Mouse (Mus musculus) stomach, embryonic 15.5 days (tissue): Measurements from ENCODE around the gene Ddx55. TPM values are rescaled to one million over a fixed set of nuclear protein-coding genes. Genes with fewer than 3 reads are reported as not detected.
"Not testable (repeated sequence)": the region's sequence is repeated elsewhere in the genome, so short reads cannot be mapped to it uniquely, and the experiment has no call there.

ENCODE experiments used
- ATAC-seq: fragments of 200-750 bp; cut with Nextera tagmentation; 2 replicates; pipeline ENCODE4 v1.8.0; 2017; ENCODE audit warnings: low read depth, moderate number of reproducible peaks, moderate TSS enrichment; ENCODE audit not compliant: insufficient read depth, low FRiP score
- H3K27ac ChIP-seq: fragments of 300-500 bp; sonication (generic); 2 replicates; pipeline ENCODE4 v1.5.1; 2015; ENCODE audit warnings: mild to moderate bottlenecking, inconsistent platforms
- H3K27me3 ChIP-seq: fragments of 300-500 bp; sonication (generic); replicated peaks from 2 replicates; pipeline ENCODE4 v1.6.1; 2015; ENCODE audit warnings: inconsistent platforms
- H3K36me3 ChIP-seq: fragments of 300-500 bp; sonication (generic); 2 replicates; pipeline ENCODE4 v1.6.1; 2015; ENCODE audit warnings: inconsistent platforms
- H3K4me1 ChIP-seq: fragments of 300-500 bp; sonication (generic); 2 replicates; pipeline ENCODE4 v1.6.1; 2015; ENCODE audit warnings: inconsistent platforms
- H3K4me2 ChIP-seq: fragments of 300-500 bp; sonication (generic); 2 replicates; pipeline ENCODE4 v1.6.1; 2015; ENCODE audit warnings: mild to moderate bottlenecking, inconsistent platforms
- H3K4me3 ChIP-seq: fragments of 300-500 bp; sonication (generic); replicated peaks from 2 replicates; pipeline ENCODE4 v1.5.1; 2015; ENCODE audit warnings: inconsistent platforms
- H3K9ac ChIP-seq: fragments of 300-500 bp; sonication (generic); 2 replicates; pipeline ENCODE4 v1.6.1; 2015; ENCODE audit warnings: inconsistent platforms
- H3K9me3 ChIP-seq: fragments of 300-500 bp; sonication (generic); 2 replicates; pipeline ENCODE4 v1.6.1; 2016; ENCODE audit warnings: inconsistent platforms
- WGBS: fragments of 180-500 bp; shearing (Covaris S2); methylation state at CpG from one replicate; pipeline ENCODE4 v1.1.7; 2015; 5-methylcytosine and 5-hydroxymethylcytosine counted together
- polyA plus RNA-seq: library from polyadenylated mRNA; unstranded; fragments of >200 nt; fragmentation: Nextera tagmentation; extraction: Ambion mirVana; gene quantifications from 2 replicates; pipeline ENCODE4 v1.2.1, GENCODE M21; 2015

Gene Ddx55
- polyA plus RNA-seq, 1 experiment from 2014 or later: 14.1 TPM

GRCm38 (mm10) chr5:124578633-124579317, 26.1 kb downstream of the Ddx55 start, which contains the start of the genes Eif2b1 and Gtf2h3:
Gene Eif2b1 (minus strand): TSS chr5:124579131.
Gene Gtf2h3 (plus strand): TSS chr5:124579140.
- WGBS: 1% methylated on average over 51 of the region's 51 CpGs
- ATAC-seq: peak; percentile 92
- Histone ChIP-seq H3K4me1 (peaks cover 14% of the 10 kb centered on the region), H3K27ac (0 out of 2 replicates have a peak within 1 kb of the TSS, but pooled peaks have one; percentile 21), H3K9me3 (no peaks in the 10 kb centered on the region), H3K9ac (peak within 1 kb of the TSS; percentile 76), H3K4me2 (peak within 1 kb of the TSS; percentile 69), H3K4me3 (peak within 1 kb of the TSS; percentile 87), H3K27me3 (no peaks in the 10 kb centered on the region), H3K36me3 (peaks cover 29% of the 10 kb centered on the region; the same call in 1 of the 2 replicates)

DNA sequence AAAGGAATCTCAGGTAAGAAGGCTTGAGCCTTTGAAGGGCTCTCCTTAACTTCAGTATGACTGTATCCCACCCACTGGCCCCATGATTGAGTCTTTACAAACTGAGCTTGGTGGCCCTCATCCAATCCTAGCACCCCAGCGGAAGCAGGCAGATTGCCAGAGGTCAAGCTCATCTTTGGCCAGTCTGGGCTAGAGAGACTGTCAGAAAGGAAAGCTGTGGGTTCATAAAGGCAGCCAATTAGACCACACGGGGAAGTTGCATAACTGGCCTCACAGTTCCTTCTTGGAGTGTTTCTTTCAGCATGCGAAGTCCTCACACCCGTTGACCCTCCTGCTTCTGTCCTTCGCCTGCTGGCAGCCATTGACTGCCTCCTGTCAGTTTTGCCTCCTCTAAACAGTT, 29.9 kb downstream of the Ddx55 start:
- no peak overlapping the region for H3K9ac ChIP-seq
- H3K4me3 ChIP-seq: no peak overlapping the region
- ATAC-seq: no peak
- 79% methylated on average over 5 of the region's 5 CpGs for WGBS
- no peaks in the 10 kb centered on the region for H3K27me3 ChIP-seq
- no peak overlapping the region for H3K4me2 ChIP-seq
- peaks cover 14% of the 10 kb centered on the region for H3K4me1 ChIP-seq
- H3K9me3 ChIP-seq: no peaks in the 10 kb centered on the region
- H3K36me3 ChIP-seq: peaks cover 25% of the 10 kb centered on the region
- H3K27ac ChIP-seq: no peak overlapping the region

GRCm38 (mm10) chr5:124592768-124593167, 40.1 kb downstream of the Ddx55 start:
- no peak overlapping the region for H3K4me2 ChIP-seq
- no peaks in the 10 kb centered on the region for H3K4me1 ChIP-seq
- WGBS: 93% methylated on average over 3 of the region's 3 CpGs
- no peak overlapping the region for H3K4me3 ChIP-seq
- H3K9ac ChIP-seq: no peak overlapping the region
- no peaks in the 10 kb centered on the region for H3K9me3 ChIP-seq
- ATAC-seq: no peak
- H3K27ac ChIP-seq: no peak overlapping the region
- H3K27me3 ChIP-seq: no peaks in the 10 kb centered on the region
- peaks cover 42% of the 10 kb centered on the region for H3K36me3 ChIP-seq

DNA sequence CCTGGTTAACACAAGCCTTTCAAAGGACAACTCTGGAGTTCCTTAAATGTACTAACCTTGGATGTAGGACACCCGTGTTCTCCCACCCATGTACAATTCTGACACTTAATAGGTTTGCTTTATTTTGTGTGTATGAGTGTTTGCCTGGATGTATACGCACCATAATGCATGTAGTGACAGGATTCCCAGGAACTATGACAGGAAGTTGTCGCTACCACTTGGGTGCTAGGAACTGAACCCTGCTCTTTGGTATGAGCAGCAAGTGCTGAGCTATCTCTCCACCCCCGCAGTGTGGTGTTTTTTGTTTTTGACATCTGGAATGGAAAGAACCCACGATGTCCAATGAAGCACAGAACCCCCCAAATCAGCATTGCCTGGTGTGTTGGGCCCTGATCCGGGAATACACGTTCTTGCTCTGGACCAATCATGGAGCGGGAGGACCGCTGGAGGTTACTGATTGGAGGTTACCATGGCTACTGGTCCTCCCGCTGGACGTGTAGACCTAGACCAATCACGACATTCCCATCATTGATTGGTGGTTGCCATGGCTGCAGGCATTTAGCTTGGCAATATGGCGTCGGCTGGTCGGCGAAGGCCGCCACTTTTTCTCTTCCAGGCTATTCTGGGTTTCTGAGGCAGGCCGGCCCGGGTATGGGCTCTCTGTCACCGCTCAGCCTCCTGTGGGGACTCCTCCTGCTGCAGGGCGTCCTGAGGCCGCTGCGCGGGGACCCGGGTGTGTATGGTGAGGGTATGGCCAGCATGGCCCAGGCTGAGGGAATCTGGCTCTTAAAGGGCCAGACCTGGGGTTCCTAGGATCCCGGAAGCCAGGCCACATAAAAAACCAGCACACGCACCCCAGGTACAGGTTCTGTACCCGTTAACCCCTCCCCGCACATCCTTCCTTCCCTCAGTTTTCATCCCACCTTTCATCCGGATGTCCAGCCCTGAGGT, 45.8 kb downstream of the Ddx55 start:
- no peaks in the 10 kb centered on the region for H3K27me3 ChIP-seq
- H3K4me1 ChIP-seq: peaks cover 8% of the 10 kb centered on the region; the same call in 1 of the 2 replicates
- peak overlapping the region; percentile 67 for H3K4me3 ChIP-seq
- WGBS: 8% methylated on average over 30 of the region's 30 CpGs
- no peaks in the 10 kb centered on the region for H3K9me3 ChIP-seq
- peak overlapping the region; percentile 93 for H3K4me2 ChIP-seq
- ATAC-seq: peak; percentile 99
- H3K27ac ChIP-seq: no peak overlapping the region
- H3K36me3 ChIP-seq: peaks cover 23% of the 10 kb centered on the region; the same call in 1 of the 2 replicates
- peak overlapping the region; percentile 49; the same call in 1 of the 2 replicates for H3K9ac ChIP-seq

DNA sequence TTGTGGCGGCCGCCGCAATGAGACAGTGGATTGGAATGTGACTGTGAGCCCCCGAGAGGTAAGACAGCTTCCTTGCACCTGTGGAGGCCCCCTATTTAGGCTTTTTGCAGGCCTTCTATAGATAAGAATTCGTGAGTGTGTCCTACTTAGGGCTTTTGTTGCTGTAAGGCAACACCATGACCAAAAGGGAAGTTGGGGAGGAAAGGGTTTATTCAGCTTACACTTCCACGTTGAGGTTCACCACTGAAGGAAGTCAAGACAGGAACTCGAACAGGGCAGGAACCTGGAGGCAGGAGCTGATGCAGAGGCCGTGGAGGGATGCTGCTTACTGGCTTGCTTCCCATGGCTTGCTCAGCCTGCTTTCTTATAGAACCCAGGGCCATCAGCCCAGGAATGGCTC, 47.1 kb downstream of the Ddx55 start:
- H3K27ac ChIP-seq, H3K9ac ChIP-seq, H3K27me3 ChIP-seq, ATAC-seq, H3K4me3 ChIP-seq, H3K9me3 ChIP-seq, H3K4me1 ChIP-seq: not testable (repeated sequence)
- WGBS: 60% methylated on average over 8 of the region's 8 CpGs
- Histone ChIP-seq H3K36me3 (peaks cover 17% of the 10 kb centered on the region; the same call in 1 of the 2 replicates), H3K4me2 (peak overlapping the region; percentile 93; the same call in 1 of the 2 replicates)

GRCm38 (mm10) chr5:124602349-124602748, 49.7 kb downstream of the Ddx55 start:
- Histone ChIP-seq H3K4me1 (peaks cover 8% of the 10 kb centered on the region; the same call in 1 of the 2 replicates), H3K27ac (no peak overlapping the region), H3K27me3 (no peaks in the 10 kb centered on the region), H3K9me3 (no peaks in the 10 kb centered on the region), H3K9ac (no peak overlapping the region), H3K4me2 (no peak overlapping the region), H3K36me3 (no peaks in the 10 kb centered on the region), H3K4me3 (no peak overlapping the region)
- no peak for ATAC-seq
- 72% methylated on average over 5 of the region's 5 CpGs for WGBS

DNA sequence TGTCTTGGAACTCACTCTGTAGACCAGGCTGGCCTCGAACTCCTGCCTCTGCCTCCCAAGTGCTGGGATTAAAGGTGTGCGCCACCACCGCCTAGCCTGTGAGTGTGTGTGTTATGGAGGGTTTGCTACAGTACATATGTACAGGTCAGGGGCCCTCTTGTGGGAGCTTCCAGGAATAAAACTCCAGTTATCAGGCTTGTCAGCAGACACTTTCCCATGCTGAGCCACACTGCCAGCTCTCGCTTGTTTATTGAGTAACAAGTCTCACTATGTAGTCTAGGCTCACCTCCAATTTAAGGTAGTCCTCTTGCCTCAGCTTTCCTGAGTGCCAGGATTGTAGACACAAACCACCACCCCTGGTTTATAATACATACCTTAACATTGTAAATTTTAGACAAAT, 51.6 kb downstream of the Ddx55 start:
- Histone ChIP-seq H3K4me1 (peaks cover 3% of the 10 kb centered on the region; the same call in 1 of the 2 replicates), H3K27ac (no peak overlapping the region), H3K9ac (no peak overlapping the region), H3K4me2 (no peak overlapping the region), H3K36me3 (no peaks in the 10 kb centered on the region), H3K4me3 (no peak overlapping the region), H3K27me3 (no peaks in the 10 kb centered on the region), H3K9me3 (no peaks in the 10 kb centered on the region)
- 80% methylated on average over 4 of the region's 4 CpGs for WGBS
- no peak for ATAC-seq

- ATAC-seq: no peak
- no peaks in the 10 kb centered on the region for H3K9me3 ChIP-seq
- H3K36me3 ChIP-seq: no peaks in the 10 kb centered on the region
- 75% methylated on average over 17 of the region's 17 CpGs for WGBS
- H3K4me1 ChIP-seq: no peaks in the 10 kb centered on the region
- H3K27me3 ChIP-seq: no peaks in the 10 kb centered on the region
- no peak overlapping the region for H3K9ac ChIP-seq
- H3K4me2 ChIP-seq: no peak overlapping the region
- H3K27ac ChIP-seq: no peak overlapping the region
- H3K4me3 ChIP-seq: no peak overlapping the region
Observed at GRCm38 (mm10) chr5:124605041-124605622, 52.5 kb downstream of the Ddx55 start.

DNA sequence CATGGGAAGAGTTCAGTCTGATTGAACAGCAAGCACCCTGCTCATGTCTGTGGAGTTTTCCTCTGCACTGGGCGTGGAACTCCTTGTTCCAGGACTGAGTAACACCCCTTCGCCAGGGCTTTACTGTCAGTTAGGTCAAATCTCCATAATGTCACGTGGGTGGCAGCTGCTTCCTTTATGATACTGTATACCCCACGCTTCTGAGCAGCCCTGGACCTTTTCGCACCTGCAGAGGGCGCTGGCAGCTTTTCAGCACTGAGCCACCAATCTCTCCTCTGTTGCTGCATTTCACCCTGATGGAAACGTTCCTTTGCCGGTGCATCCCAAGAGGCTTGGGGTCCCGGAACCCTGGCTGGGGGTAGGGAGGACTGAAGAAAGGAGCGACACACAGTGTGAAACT, 58.3 kb downstream of the Ddx55 start:
- Histone ChIP-seq H3K4me3 (no peak overlapping the region), H3K4me2 (no peak overlapping the region), H3K27ac (no peak overlapping the region), H3K9me3 (no peaks in the 10 kb centered on the region), H3K27me3 (no peaks in the 10 kb centered on the region), H3K4me1 (no peaks in the 10 kb centered on the region), H3K9ac (no peak overlapping the region), H3K36me3 (no peaks in the 10 kb centered on the region)
- no peak for ATAC-seq
- 76% methylated on average over 10 of the region's 10 CpGs for WGBS

GRCm38 (mm10) chr5:124614709-124615108, 62.0 kb downstream of the Ddx55 start:
- Histone ChIP-seq H3K27ac (no peak overlapping the region), H3K27me3 (no peaks in the 10 kb centered on the region), H3K9me3 (no peaks in the 10 kb centered on the region), H3K9ac (no peak overlapping the region), H3K4me1 (no peaks in the 10 kb centered on the region), H3K4me2 (no peak overlapping the region), H3K36me3 (no peaks in the 10 kb centered on the region), H3K4me3 (no peak overlapping the region)
- 80% methylated on average over 11 of the region's 11 CpGs for WGBS
- ATAC-seq: no peak; the same call in 1 of the 2 replicates

DNA sequence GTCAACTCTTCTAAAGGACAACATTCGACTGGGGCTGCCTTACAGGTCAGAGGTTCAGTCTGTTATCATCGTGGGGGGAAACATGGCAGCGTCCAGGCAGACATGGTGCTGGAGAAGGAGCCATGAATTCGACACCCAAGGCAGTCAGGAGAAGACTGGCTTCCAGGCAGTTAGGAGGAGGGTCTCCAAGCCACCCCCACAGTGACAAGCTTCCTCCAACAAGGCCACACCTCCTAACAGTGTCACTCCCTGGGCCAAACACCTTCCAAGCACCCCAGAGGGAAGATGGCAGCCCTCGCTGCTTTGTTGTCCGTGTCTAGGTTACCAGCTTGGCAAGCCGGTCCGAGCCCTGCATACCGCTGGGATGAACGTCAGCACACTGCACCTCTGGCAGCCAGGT, 66.0 kb downstream of the Ddx55 start:
- no peak overlapping the region for H3K4me2 ChIP-seq
- no peak for ATAC-seq
- no peaks in the 10 kb centered on the region for H3K4me1 ChIP-seq
- no peaks in the 10 kb centered on the region for H3K9me3 ChIP-seq
- H3K36me3 ChIP-seq: no peaks in the 10 kb centered on the region
- 75% methylated on average over 10 of the region's 10 CpGs for WGBS
- no peaks in the 10 kb centered on the region for H3K27me3 ChIP-seq
- no peak overlapping the region for H3K27ac ChIP-seq
- no peak overlapping the region for H3K9ac ChIP-seq
- no peak overlapping the region for H3K4me3 ChIP-seq
